In genomic region chr17:57347017-57347416, GRCm38 (mm10) we compare ENCODE assay signal across 17 mouse cellular contexts. TPM values are rescaled to one million over a fixed set of nuclear protein-coding genes. Genes with fewer than 3 reads are reported as not detected.
A peak's percentile ranks its signal among the peaks of the same experiment; 100 is the strongest.
DNase-seq lines count a peak whose midpoint lies in the region; ATAC-seq and TF ChIP-seq lines count a peak whose summit lies in the region.
"Had no signal": no experiment of that assay in that cellular context is flagged by ENCODE, and none has a peak within 500 bp of the region (broad histone marks: within the 10 kb centered on the region; RNA-seq: fewer than 3 reads in every experiment).

No protein-coding gene starts in this region.

- 2% methylated on average over 6 of the region's 6 CpGs for WGBS in macrophage (ENCODE audit: missing documents)
- WGBS in intestine, embryonic 16.5 days, result 63% methylated on average over 6 of the region's 6 CpGs
- WGBS in hindbrain, postnatal 0 days, result 75% methylated on average over 6 of the region's 6 CpGs

- H3K4me1 ChIP-seq in intestine, embryonic 16.5 days (ENCODE audit: control insufficient read depth, insufficient read depth, low read length), result no peaks in the 10 kb centered on the region
- H3K4me1 ChIP-seq in hindbrain, postnatal 0 days (ENCODE audit: insufficient read depth, low read length), result no peaks in the 10 kb centered on the region
- H3K4me1 ChIP-seq: heart, embryonic 12.5 days; hindbrain, embryonic 15.5 days; limb, embryonic 15.5 days had no signal

- H3K9me3 ChIP-seq in intestine, embryonic 16.5 days (ENCODE audit: control insufficient read depth, low read length), result no peaks in the 10 kb centered on the region
- H3K9me3 ChIP-seq in hindbrain, postnatal 0 days (ENCODE audit: low read length), result no peaks in the 10 kb centered on the region
- H3K9me3 ChIP-seq: hindbrain, embryonic 15.5 days; limb, embryonic 15.5 days had no signal

- no peak overlapping the region for H3K4me3 ChIP-seq in macrophage (ENCODE audit: inconsistent target)
- no peak overlapping the region for H3K4me3 ChIP-seq in intestine, embryonic 16.5 days (ENCODE audit: low read length)
- no peak overlapping the region for H3K4me3 ChIP-seq in hindbrain, postnatal 0 days (ENCODE audit: low read length)
- H3K4me3 ChIP-seq: gastrocnemius, adult 2 months; heart, embryonic 12.5 days; hindbrain, embryonic 15.5 days; limb, embryonic 15.5 days had no signal

- DNase-seq in layer of hippocampus, adult 9-11 months, result peak; percentile 61
- no peak for DNase-seq in layer of hippocampus, postnatal 10 days (ENCODE audit: low spot score in 2 of 2)
- DNase-seq in A20 (ENCODE audit: low read depth, low spot score), result peak; percentile 89
- peak; percentile 33 for DNase-seq in brain, adult 2 months (ENCODE audit: low read depth, low spot score)
- DNase-seq in hindbrain, postnatal 0 days (ENCODE audit: low spot score), result no peak
- DNase-seq in neural tube, embryonic 10.5 days (ENCODE audit: extremely low spot score, low spot score), result no peak
- DNase-seq: adrenal gland, postnatal 10 days; cerebellum, adult 9-10 months; gastrocnemius, adult 2 months; thymus, postnatal 36 days had no signal

- no peak overlapping the region for H3K4me2 ChIP-seq in intestine, embryonic 16.5 days (ENCODE audit: low read depth, low read length)
- no peak overlapping the region for H3K4me2 ChIP-seq in hindbrain, postnatal 0 days (ENCODE audit: low read depth, low read length)
- H3K4me2 ChIP-seq: heart, embryonic 12.5 days; hindbrain, embryonic 15.5 days; limb, embryonic 15.5 days had no signal

- H3K79me2 ChIP-seq in macrophage (ENCODE audit: inconsistent target), result no peaks in the 10 kb centered on the region

- no peaks in the 10 kb centered on the region for H3K36me3 ChIP-seq in macrophage (ENCODE audit: inconsistent target)
- no peaks in the 10 kb centered on the region for H3K36me3 ChIP-seq in intestine, embryonic 16.5 days (ENCODE audit: control insufficient read depth, insufficient read depth, low read length)
- H3K36me3 ChIP-seq in hindbrain, postnatal 0 days (ENCODE audit: insufficient read depth, low read length), result no peaks in the 10 kb centered on the region
- H3K36me3 ChIP-seq: heart, embryonic 12.5 days; hindbrain, embryonic 15.5 days; limb, embryonic 15.5 days had no signal

- H3K27ac ChIP-seq in macrophage, result peak overlapping the region; percentile 99
- H3K27ac ChIP-seq in intestine, embryonic 16.5 days (ENCODE audit: low read length), result no peak overlapping the region
- H3K27ac ChIP-seq in hindbrain, postnatal 0 days, result no peak overlapping the region
- H3K27ac ChIP-seq: gastrocnemius, adult 2 months; hindbrain, embryonic 15.5 days; kidney, postnatal 0 days; limb, embryonic 15.5 days had no signal

- no peak for ATAC-seq in intestine, embryonic 16.5 days
- no peak for ATAC-seq in hindbrain, postnatal 0 days
- ATAC-seq: CD4-positive, CD25-positive, alpha-beta regulatory T cell, adult 4 months had no signal

- H3K27me3 ChIP-seq in intestine, embryonic 16.5 days (replicated peaks; ENCODE audit: control insufficient read depth, insufficient read depth, low read length), result no peaks in the 10 kb centered on the region
- H3K27me3 ChIP-seq in hindbrain, postnatal 0 days (ENCODE audit: insufficient read depth, low read length), result no peaks in the 10 kb centered on the region
- H3K27me3 ChIP-seq: heart, embryonic 12.5 days; hindbrain, embryonic 15.5 days; limb, embryonic 15.5 days had no signal

- no peak for TF ChIP-seq CTCF in hindbrain, postnatal 0 days (IDR thresholded peaks at IDR 0.05; ENCODE audit: low read depth)

- no peak overlapping the region for H3K9ac ChIP-seq in intestine, embryonic 16.5 days (ENCODE audit: low read depth, low read length)
- no peak overlapping the region for H3K9ac ChIP-seq in hindbrain, postnatal 0 days (replicated peaks; ENCODE audit: low read length)
- H3K9ac ChIP-seq: heart, embryonic 12.5 days; hindbrain, embryonic 15.5 days; limb, embryonic 15.5 days had no signal

RNA-seq across cellular contexts. Expression of gene Adgre1, which starts 11.5 kb away (rescaled TPM):
- total RNA-seq in layer of hippocampus, postnatal 10 days (2021), result 1 to 10 TPM; 6.1 to 6.9 TPM
- 1,000 to 10,000 TPM in 11 of 26 experiments, 100 to 1,000 TPM in 15; 242 to 2,479 (median 816) TPM for total RNA-seq in macrophage (2018; cell fraction: chromatin; rRNA removed)
- 1,000 to 10,000 TPM in 13 of 26 experiments, 100 to 1,000 TPM in 13; 468 to 3,066 (median 983) TPM for total RNA-seq in macrophage (2018; cell fraction: cytosol; rRNA removed)
- total RNA-seq in macrophage (2018; cell fraction: nucleus; rRNA removed), result 1,000 to 10,000 TPM in 14 of 26 experiments, 100 to 1,000 TPM in 12; 625 to 4,563 (median 1,527) TPM
- 496 to 766 TPM (median 742 TPM) in 3 replicates for polyA plus RNA-seq in macrophage (2018)
- 5.8 and 6.3 TPM in 2 replicates for polyA plus RNA-seq in intestine, embryonic 16.5 days (2015; fragmentation: Nextera tagmentation; extraction: Ambion mirVana)
- total RNA-seq in hindbrain, postnatal 0 days (2014; rRNA removed), result 6.8 and 16.1 TPM in 2 replicates
- polyA plus RNA-seq in hindbrain, postnatal 0 days (2015; fragmentation: Nextera tagmentation; extraction: Ambion mirVana), result 4.2 and 5.0 TPM in 2 replicates

Comparison
In these comparisons a context has a peak if more than half of its experiments do, and no peak if none do; other contexts are left out.
1. DNase-seq: peak in layer of hippocampus, adult 9-11 months (single experiment), A20 (single experiment) and brain, adult 2 months (single experiment); none in layer of hippocampus, postnatal 10 days (0 of 2), hindbrain, postnatal 0 days (single experiment) and neural tube, embryonic 10.5 days (single experiment).
2. RNA of gene Adgre1, which starts 11.5 kb away (polyA plus RNA-seq): 496 to 766 TPM in macrophage; 5.8 to 6.3 TPM in intestine, embryonic 16.5 days and 4.2 to 5.0 TPM in hindbrain, postnatal 0 days; every median in the first group is over 10 times any median in the second.